Mouse (Mus musculus): ENCODE data around the gene Dpy19l1.

The Dpy19l1 gene

GRCm38 (mm10) chr9:24379321-24379720 is 123.6 kb downstream of the Dpy19l1 start:
- in situ Hi-C loops (cut with MboI, MseI), result no loop called here

GRCm38 (mm10) chr9:24378848-24379247 is 124.1 kb downstream of the Dpy19l1 start:
- in situ Hi-C loops (cut with MboI, MseI), result no loop called here
